Mouse (Mus musculus) hindbrain, embryonic 15.5 days (tissue): ENCODE measurements at regions not wholly inside any gene's neighbourhood (a gene's known extent, or its start where the extent isn't known, plus 50 kb on each side); places are given as distances from the start of the nearest gene placed in this dataset.

ENCODE experiments used
- ATAC-seq: fragments of 200-750 bp; cut with Nextera tagmentation; 2 replicates; pipeline ENCODE4 v1.8.0; 2017; ENCODE audit warnings: low read depth, moderate number of reproducible peaks, moderate TSS enrichment; ENCODE audit not compliant: low FRiP score
- H3K27ac ChIP-seq: fragments of 300-500 bp; sonication (generic); replicated peaks from 2 replicates; pipeline ENCODE4 v1.5.1; 2015; ENCODE audit warnings: mild to moderate bottlenecking, inconsistent platforms
- H3K27me3 ChIP-seq: fragments of 300-500 bp; sonication (generic); 2 replicates; pipeline ENCODE4 v1.6.1; 2015; ENCODE audit warnings: control low read depth, inconsistent platforms
- H3K36me3 ChIP-seq: fragments of 300-500 bp; sonication (generic); 2 replicates; pipeline ENCODE4 v1.6.1; 2015; ENCODE audit warnings: control low read depth, inconsistent platforms
- H3K4me1 ChIP-seq: fragments of 300-500 bp; sonication (generic); replicated peaks from 2 replicates; pipeline ENCODE4 v1.6.1; 2015; ENCODE audit warnings: control low read depth, inconsistent platforms
- H3K4me2 ChIP-seq: fragments of 300-500 bp; sonication (generic); 2 replicates; pipeline ENCODE4 v1.6.1; 2015; ENCODE audit warnings: moderate library complexity, mild to moderate bottlenecking, inconsistent platforms
- H3K4me3 ChIP-seq: fragments of 300-500 bp; sonication (generic); 2 replicates; pipeline ENCODE4 v1.5.1; 2015; ENCODE audit warnings: mild to moderate bottlenecking, inconsistent platforms
- H3K9ac ChIP-seq: fragments of 300-500 bp; sonication (generic); 2 replicates; pipeline ENCODE4 v1.6.1; 2015; ENCODE audit warnings: inconsistent platforms
- H3K9me3 ChIP-seq: fragments of 300-500 bp; sonication (generic); 2 replicates; pipeline ENCODE4 v1.6.1; 2016; ENCODE audit warnings: control low read depth, inconsistent platforms
- WGBS: fragments of 180-500 bp; shearing (Covaris S2); methylation state at CpG from one replicate; pipeline ENCODE4 v1.1.7; 2015; 5-methylcytosine and 5-hydroxymethylcytosine counted together

GRCm38 (mm10) chr14:71030164-71030880, 430.7 kb upstream of the Fam160b2 start:
- no peaks in the 10 kb centered on the region for H3K9me3 ChIP-seq
- no peak overlapping the region for H3K27ac ChIP-seq
- H3K4me1 ChIP-seq, result no peaks in the 10 kb centered on the region
- WGBS, result 60% methylated on average over 9 of the region's 9 CpGs
- H3K9ac ChIP-seq, result no peak overlapping the region
- H3K36me3 ChIP-seq, result no peaks in the 10 kb centered on the region
- no peak overlapping the region for H3K4me3 ChIP-seq
- no peak overlapping the region for H3K4me2 ChIP-seq
- no peak for ATAC-seq
- H3K27me3 ChIP-seq, result no peaks in the 10 kb centered on the region
